Mouse (Mus musculus): ENCODE measurements at regions not wholly inside any gene's neighbourhood (a gene's known extent, or its start where the extent isn't known, plus 50 kb on each side); places are given as distances from the start of the nearest gene placed in this dataset.

DNA sequence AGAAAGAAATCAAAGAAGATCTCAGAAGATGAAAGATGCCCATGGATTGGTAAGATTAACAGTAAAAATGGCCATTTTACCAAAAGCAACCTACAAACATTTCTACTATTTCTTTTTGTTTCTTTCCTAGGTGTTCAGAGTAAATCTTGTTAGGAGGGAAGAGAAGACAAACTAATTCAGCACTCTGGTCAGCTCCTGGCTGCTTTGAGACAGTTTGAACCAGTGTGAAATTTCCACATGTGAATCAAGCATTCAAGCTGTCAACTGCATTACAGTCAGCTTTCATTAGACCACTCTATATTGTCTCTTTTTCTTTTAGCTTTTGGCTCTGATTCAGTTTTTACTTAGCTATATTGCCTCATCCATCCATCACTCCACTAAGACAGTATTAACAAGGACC is 859.2 kb downstream of the Ryr2 start:
- no peak for TF ChIP-seq TCF12 (IDR thresholded peaks at IDR 0.05; ENCODE audit: low read depth, low read length)
- TF ChIP-seq ZNF384 (IDR thresholded peaks at IDR 0.05; ENCODE audit: low read depth, low read length), result no peak
